Mouse (Mus musculus) C2C12 (cell line): ENCODE data around the gene Galnt10. TPM values are rescaled to one million over a fixed set of nuclear protein-coding genes. Genes with fewer than 3 reads are reported as not detected.

Experiments
- H3K27me3 ChIP-seq: one replicate; pipeline ENCODE4 v1.6.1; 2011; ENCODE audit not compliant: control insufficient read depth, insufficient read depth, insufficient read length
- H3K36me3 ChIP-seq: one replicate; pipeline ENCODE4 v1.6.1; 2011; ENCODE audit not compliant: control insufficient read depth, insufficient read depth
- H3K4me3 ChIP-seq: one replicate; pipeline ENCODE4 v1.5.1; 2011; ENCODE audit warnings: mild to moderate bottlenecking, control low read depth; ENCODE audit not compliant: poor library complexity, insufficient read depth, severe bottlenecking
- H3K79me2 ChIP-seq: one replicate; pipeline ENCODE4 v1.6.1; 2011; ENCODE audit not compliant: control insufficient read depth, insufficient read depth
- H3K79me3 ChIP-seq: one replicate; pipeline ENCODE4 v1.6.1; 2011; ENCODE audit warnings: low read depth, control low read depth
- H3ac ChIP-seq: one replicate; pipeline ENCODE3; 2011; ENCODE audit warnings: low read depth; ENCODE audit not compliant: control insufficient read depth, insufficient read length
- CEBPB ChIP-seq: IDR thresholded peaks from one replicate; pipeline ENCODE4 v1.6.1; 2011; ENCODE audit warnings: low read depth, mild to moderate bottlenecking, control low read depth, moderate library complexity
- CTCF ChIP-seq: IDR thresholded peaks from one replicate; pipeline ENCODE4 v1.5.1; 2011; ENCODE audit not compliant: control insufficient read depth, insufficient read depth, insufficient read length
- FOSL1 ChIP-seq: IDR thresholded peaks from one replicate; pipeline ENCODE4 v1.8.0; 2011; ENCODE audit warnings: mild to moderate bottlenecking, low read length; ENCODE audit not compliant: poor library complexity, insufficient read depth, severe bottlenecking
- MAX ChIP-seq: IDR thresholded peaks from one replicate; pipeline ENCODE4 v1.6.1; 2011; ENCODE audit warnings: mild to moderate bottlenecking, control low read depth
- MYOD1 ChIP-seq: IDR thresholded peaks from one replicate; pipeline ENCODE4 v1.6.1; 2011; ENCODE audit warnings: low read depth; ENCODE audit not compliant: control insufficient read depth, insufficient read length
- MYOG ChIP-seq: IDR thresholded peaks from one replicate; pipeline ENCODE4 v1.6.1; 2011; ENCODE audit not compliant: control insufficient read depth, insufficient read length; ENCODE audit errors: extremely low read depth
- USF1 ChIP-seq: IDR thresholded peaks from one replicate; pipeline ENCODE4 v1.6.1; 2011; ENCODE audit warnings: low read depth, mild to moderate bottlenecking, control low read depth, moderate library complexity
- polyA plus RNA-seq: library from polyadenylated mRNA; unstranded; fragments of >200 nt; fragmentation: generic; extraction: Trizol; gene quantifications from one replicate; pipeline ENCODE4 v1.2.1, GENCODE M21; 2012; ENCODE audit warnings: missing spikeins

Galnt10 gene
- polyA plus RNA-seq, 1 experiment = 43.0 TPM

DNA sequence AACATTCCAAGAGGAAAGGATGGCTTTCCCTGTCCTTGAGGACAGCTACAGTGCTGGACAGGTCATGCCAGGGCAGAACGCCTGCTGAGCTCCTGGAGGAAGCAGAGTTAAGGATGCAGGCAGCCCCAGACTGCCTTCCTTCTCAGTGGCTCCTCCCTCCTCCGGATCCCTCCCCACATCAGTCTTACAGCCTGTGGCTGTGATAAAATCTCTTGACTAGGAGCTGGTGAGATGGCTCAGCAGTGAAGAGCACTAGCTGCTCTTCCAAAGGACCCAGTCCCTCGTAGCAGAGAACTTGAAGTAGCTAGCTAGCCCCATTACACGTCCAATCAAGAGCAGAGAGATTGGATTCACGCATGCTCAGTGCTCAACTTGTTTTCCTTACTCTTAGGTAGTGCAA lies 15.6 kb downstream of the Galnt10 start:
- TF ChIP-seq MYOD1 (no peak), CTCF (no peak), MYOG (no peak), FOSL1 (no peak), USF1 (no peak), MAX (no peak), CEBPB (no peak)

DNA sequence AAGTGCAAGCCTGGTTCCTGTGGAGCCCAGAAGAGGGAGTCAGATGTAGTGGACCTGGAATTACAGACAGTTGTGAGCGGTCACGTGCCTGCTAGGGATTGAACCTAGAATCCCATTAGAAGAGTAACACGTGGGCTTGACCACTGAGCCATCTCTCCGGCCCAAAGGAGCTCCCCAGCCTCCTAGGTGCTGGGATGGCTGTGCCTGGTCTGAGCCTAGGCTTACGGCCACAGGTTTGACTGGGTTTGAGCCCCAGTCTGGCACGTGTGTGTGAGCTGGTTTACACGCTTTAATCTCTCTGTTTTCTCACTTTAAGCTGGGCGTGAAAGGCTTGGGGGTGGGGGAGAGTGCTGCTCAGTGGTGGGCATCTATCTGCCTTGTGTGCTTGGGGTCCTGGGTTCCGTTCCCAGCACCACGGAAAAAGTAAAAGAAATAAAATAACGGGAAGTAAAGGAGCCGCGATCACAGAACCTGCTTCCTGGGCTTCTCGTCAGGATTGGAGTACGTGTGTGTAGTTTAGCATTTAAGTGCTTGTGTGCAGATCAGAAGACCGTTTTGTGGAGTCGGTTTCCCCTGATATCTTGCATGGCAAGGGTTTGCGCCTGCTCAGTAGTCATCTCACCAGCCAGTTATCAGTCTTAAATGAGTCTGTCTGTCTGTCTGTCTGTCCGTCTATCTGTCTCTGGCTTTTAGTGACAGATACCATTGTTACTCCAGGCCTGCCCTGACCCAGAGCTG lies 16.4 kb downstream of the Galnt10 start:
- no peak overlapping the region for H3K4me3 ChIP-seq
- peaks cover 42% of the 10 kb centered on the region for H3K79me2 ChIP-seq
- no peaks in the 10 kb centered on the region for H3K36me3 ChIP-seq
- H3ac ChIP-seq = no peak overlapping the region
- H3K27me3 ChIP-seq = no peaks in the 10 kb centered on the region
- peaks cover 4% of the 10 kb centered on the region for H3K79me3 ChIP-seq
- TF ChIP-seq MYOD1 (no peak), MYOG (no peak), CTCF (no peak)

More for the DNA sequence above, 15.6 kb downstream of the Galnt10 start:
- Histone ChIP-seq H3K79me2 (peaks cover 44% of the 10 kb centered on the region), H3K36me3 (no peaks in the 10 kb centered on the region), H3K4me3 (no peak overlapping the region), H3K79me3 (peaks cover 4% of the 10 kb centered on the region), H3K27me3 (no peaks in the 10 kb centered on the region), H3ac (no peak overlapping the region)

DNA sequence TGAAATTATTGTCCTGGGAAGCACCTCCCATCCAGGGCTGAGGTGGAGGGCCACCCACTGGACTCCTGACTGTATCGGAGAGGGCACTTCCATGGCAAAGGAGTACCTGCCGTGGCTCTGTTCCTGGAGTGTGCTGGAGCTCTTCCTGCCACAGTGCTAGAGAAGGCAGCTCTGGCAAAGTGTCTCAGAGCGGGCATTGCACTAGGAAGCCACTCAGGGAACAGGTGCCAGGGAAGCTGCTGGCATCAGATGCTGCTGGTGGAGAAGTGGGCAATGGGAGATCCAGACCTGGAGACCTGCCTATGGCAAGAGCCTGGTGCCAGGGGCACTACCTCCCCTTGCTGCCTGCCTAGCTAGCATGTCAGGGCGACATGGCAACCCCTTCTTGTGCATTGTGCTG lies 17.0 kb downstream of the Galnt10 start:
- Histone ChIP-seq H3K36me3 (no peaks in the 10 kb centered on the region), H3K79me2 (peaks cover 39% of the 10 kb centered on the region), H3K79me3 (peaks cover 4% of the 10 kb centered on the region), H3K4me3 (no peak overlapping the region), H3ac (no peak overlapping the region), H3K27me3 (no peaks in the 10 kb centered on the region)
- no peak for TF ChIP-seq MAX
- no peak for TF ChIP-seq CEBPB
- no peak for TF ChIP-seq MYOG
- no peak for TF ChIP-seq FOSL1

DNA sequence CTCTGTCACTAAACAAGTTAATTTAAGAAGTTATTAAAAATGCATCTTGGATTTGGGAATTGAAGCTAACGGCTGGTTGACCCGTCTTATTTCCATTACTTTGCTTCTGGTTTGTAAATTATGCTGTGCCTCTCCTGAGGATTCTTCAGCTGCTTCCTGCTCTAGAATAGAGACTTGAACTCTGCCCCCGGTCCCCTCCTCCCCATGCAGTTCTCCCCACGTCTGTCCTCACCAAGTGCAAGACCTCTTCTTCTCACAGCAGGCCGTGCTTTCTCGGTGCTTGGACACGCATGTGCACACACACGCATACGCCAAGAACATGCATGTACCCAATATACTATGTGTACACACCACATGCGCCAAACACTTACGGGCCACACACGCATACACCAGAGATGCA lies 18.0 kb downstream of the Galnt10 start:
- Histone ChIP-seq H3K79me2 (peaks cover 31% of the 10 kb centered on the region), H3ac (no peak overlapping the region), H3K79me3 (peaks cover 4% of the 10 kb centered on the region), H3K4me3 (no peak overlapping the region), H3K36me3 (no peaks in the 10 kb centered on the region), H3K27me3 (no peaks in the 10 kb centered on the region)
- TF ChIP-seq CTCF (no peak), USF1 (no peak)

DNA sequence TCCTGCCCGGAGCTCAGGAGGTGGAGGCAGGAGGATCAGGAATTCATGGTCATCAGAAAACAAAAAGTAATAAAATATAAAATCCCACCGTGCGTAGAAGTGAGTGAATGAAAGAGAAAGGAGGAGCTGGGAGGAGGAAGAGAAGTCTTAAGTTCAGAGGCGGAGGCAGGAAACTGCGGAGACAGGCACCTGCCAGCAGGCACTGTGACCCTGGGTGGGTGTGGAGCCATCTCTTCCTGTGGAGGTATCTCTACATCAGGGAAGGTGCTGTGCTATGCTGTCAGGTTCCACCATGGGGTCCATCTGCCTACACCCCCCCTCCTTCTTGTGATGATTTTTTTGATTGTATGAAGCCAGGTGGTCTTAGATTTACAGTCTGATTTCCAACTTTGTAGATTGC lies 19.5 kb downstream of the Galnt10 start:
- Histone ChIP-seq H3K79me2 (peaks cover 21% of the 10 kb centered on the region), H3K36me3 (no peaks in the 10 kb centered on the region), H3ac (no peak overlapping the region), H3K79me3 (peaks cover 5% of the 10 kb centered on the region), H3K4me3 (no peak overlapping the region), H3K27me3 (no peaks in the 10 kb centered on the region)
- TF ChIP-seq FOSL1 (no peak), CEBPB (no peak), MAX (no peak), USF1 (no peak), MYOG (no peak)

DNA sequence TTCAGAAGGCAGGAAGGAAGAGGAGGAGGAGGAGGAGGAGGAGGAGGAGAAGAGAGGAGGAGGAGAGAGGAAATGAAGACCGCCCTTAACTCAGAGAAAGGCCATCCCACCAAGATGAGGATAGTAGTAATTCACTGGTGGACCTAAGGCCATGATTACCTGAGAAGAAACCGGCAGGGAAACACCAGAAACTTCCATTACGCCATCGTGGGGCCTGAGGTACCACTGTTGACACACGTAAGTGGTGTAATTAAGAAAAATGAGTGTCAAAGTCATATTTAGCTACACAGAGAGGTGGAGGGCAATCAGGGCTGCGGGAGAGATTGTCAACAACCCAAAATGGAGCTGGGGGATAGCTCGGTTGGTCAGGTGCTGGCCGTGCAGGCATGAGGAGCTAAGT lies 23.0 kb downstream of the Galnt10 start:
- no peaks in the 10 kb centered on the region for H3K36me3 ChIP-seq
- no peak overlapping the region for H3K4me3 ChIP-seq
- TF ChIP-seq USF1 (no peak), FOSL1 (no peak), CEBPB (no peak), MYOG (no peak), CTCF (no peak), MAX (no peak)
- no peaks in the 10 kb centered on the region for H3K27me3 ChIP-seq
- peaks cover 3% of the 10 kb centered on the region for H3K79me3 ChIP-seq
- no peak overlapping the region for H3ac ChIP-seq
- peaks cover 24% of the 10 kb centered on the region for H3K79me2 ChIP-seq
